Mouse (Mus musculus) spleen, embryonic (tissue): ENCODE measurements at regions not wholly inside any gene's neighbourhood (a gene's known extent, or its start where the extent isn't known, plus 50 kb on each side); places are given as distances from the start of the nearest gene placed in this dataset.

Experiments
- CTCF ChIA-PET: fragments of 350-600 bp; sonication (Branson Sonifier 250); formaldehyde crosslinking; loops from one replicate; lab custom pipeline; 2022; lab: Charles Lee

- CTCF ChIA-PET, result no interaction called here
Observed at GRCm38 (mm10) chr17:14540269-14540975, 153.6 kb downstream of the Thbs2 start.

GRCm38 (mm10) chr17:14539651-14540050, 154.4 kb downstream of the Thbs2 start:
- CTCF ChIA-PET, result no interaction called here

GRCm38 (mm10) chr17:14539191-14539590, 154.8 kb downstream of the Thbs2 start:
- CTCF ChIA-PET, result no interaction called here

- CTCF ChIA-PET, result no interaction called here
Observed at GRCm38 (mm10) chr17:14538527-14538926, 155.5 kb downstream of the Thbs2 start.

- CTCF ChIA-PET, result no interaction called here
Observed at GRCm38 (mm10) chr17:14532979-14533314, 161.1 kb downstream of the Thbs2 start.

- CTCF ChIA-PET, result no interaction called here
Observed at GRCm38 (mm10) chr17:14532298-14532978, 161.6 kb downstream of the Thbs2 start.

GRCm38 (mm10) chr17:14531796-14532195, 162.2 kb downstream of the Thbs2 start:
- CTCF ChIA-PET, result no interaction called here

- CTCF ChIA-PET, result no interaction called here
Observed at GRCm38 (mm10) chr17:14527691-14528090, 166.3 kb downstream of the Thbs2 start.

- CTCF ChIA-PET, result no interaction called here
Observed at GRCm38 (mm10) chr17:14525255-14525654, 168.8 kb downstream of the Thbs2 start.

- CTCF ChIA-PET, result no interaction called here
Observed at GRCm38 (mm10) chr17:14524426-14525236, 169.4 kb downstream of the Thbs2 start.

- CTCF ChIA-PET, result no interaction called here
Observed at GRCm38 (mm10) chr17:14522011-14522410, 172.0 kb downstream of the Thbs2 start.

GRCm38 (mm10) chr17:14520565-14520964, 173.5 kb downstream of the Thbs2 start:
- CTCF ChIA-PET, result interaction anchor here (0.5 kb wide), 1 partner anchor 22 kb away, joined by 3 read pairs; no protein-coding TSS in a partner anchor

- CTCF ChIA-PET, result no interaction called here
Observed at GRCm38 (mm10) chr17:14519367-14519766, 174.7 kb downstream of the Thbs2 start.

GRCm38 (mm10) chr17:14518216-14518615, 175.8 kb downstream of the Thbs2 start:
- CTCF ChIA-PET, result no interaction called here

- CTCF ChIA-PET, result no interaction called here
Observed at GRCm38 (mm10) chr17:14517368-14517767, 176.7 kb downstream of the Thbs2 start.

GRCm38 (mm10) chr17:14516097-14516496, 177.9 kb downstream of the Thbs2 start:
- CTCF ChIA-PET, result no interaction called here

- CTCF ChIA-PET, result no interaction called here
Observed at GRCm38 (mm10) chr17:14513454-14513853, 180.6 kb downstream of the Thbs2 start.

- CTCF ChIA-PET, result no interaction called here
Observed at GRCm38 (mm10) chr17:14510486-14510885, 183.5 kb downstream of the Thbs2 start.

GRCm38 (mm10) chr17:14507111-14507510, 186.9 kb downstream of the Thbs2 start:
- CTCF ChIA-PET, result no interaction called here

GRCm38 (mm10) chr17:14506123-14506522, 187.9 kb downstream of the Thbs2 start:
- CTCF ChIA-PET, result no interaction called here

GRCm38 (mm10) chr17:14505415-14505814, 188.6 kb downstream of the Thbs2 start:
- CTCF ChIA-PET, result no interaction called here

- CTCF ChIA-PET, result no interaction called here
Observed at GRCm38 (mm10) chr17:14503670-14504069, 190.4 kb downstream of the Thbs2 start.
